Mouse (Mus musculus): Measurements from ENCODE around the gene Pfkfb1.

The Pfkfb1 gene

DNA sequence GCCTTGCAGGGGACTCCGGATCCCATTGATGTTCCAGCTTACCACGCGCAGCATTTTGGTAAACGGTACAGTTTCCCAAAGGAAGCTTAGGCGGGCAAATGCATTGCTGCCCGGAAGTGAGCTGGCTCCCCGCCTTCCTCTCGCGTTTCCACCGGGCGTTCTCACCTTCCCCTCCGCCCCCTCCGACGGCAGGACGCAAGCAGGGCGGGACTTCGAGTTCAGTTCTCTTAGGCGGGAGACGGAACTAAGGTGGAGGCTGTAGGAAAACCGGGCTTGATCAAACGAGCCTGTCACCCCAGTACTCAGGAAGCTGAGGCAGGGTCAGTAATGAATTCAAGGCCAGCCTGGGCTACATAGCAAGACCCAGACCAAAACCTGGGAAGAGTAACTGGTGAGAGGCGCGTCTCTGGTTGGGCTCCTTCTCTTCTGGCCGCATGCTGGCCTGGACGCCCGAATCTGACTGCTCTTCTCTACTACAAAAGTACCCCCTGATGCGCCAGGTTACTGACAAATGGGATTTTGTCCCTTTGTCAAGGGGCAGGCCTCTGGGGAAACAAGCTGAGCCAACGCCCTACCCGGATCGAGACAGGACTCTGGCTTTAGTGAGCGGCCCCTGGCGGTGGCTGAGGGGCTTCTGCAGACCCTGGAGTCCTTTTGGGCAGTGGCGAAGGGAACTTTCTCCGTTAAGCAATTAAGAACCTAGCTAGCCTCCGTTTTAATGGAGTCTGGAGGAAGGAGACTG lies at the start of gene Pfkfb1:
Pfkfb1 (plus strand) TSS at position 207 of the 742 bp plus-strand sequence.
- peak; percentile 78 for DNase-seq (ENCODE audit: low spot score)

DNA sequence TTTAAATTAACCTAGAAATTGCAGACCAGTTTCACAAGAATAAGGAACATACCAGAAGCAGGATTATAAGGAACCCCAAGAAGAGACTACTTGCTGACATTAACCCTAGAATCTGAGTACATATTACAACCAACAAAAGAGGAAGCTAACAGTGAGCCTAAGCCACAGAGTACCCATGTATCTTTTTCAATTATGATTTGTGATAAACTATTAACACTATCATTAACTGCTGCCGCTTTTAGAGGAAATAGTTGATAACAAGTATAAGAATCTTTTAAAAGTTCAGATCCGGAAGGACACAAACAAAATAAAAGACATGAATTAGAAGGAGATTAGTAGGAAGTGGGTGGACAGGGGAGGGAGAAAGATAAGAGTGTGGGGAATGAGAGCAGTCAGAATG lies 47.9 kb upstream of the Pfkfb1 start:
- no peak for DNase-seq (ENCODE audit: low spot score)

DNA sequence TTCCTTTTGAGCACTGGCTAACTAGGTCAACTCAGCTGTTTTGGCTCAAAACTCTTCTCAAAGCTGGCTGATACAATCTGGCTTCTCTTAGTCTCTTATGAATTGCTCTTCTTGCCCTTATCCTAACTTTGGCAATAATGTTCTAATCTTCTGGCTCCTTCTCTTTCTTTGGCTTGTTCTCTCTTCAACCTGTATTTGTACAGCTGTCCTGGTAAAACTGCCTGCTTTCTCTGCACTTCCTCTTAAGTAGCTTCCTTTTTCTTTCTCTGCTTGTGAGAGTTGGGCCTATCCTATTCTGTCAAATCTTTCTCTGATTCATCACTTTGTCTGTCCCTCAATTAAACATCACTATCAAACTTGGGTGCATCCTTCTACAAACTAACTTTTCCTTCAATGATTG lies 46.3 kb upstream of the Pfkfb1 start:
- no peak for DNase-seq (ENCODE audit: low spot score)

DNA sequence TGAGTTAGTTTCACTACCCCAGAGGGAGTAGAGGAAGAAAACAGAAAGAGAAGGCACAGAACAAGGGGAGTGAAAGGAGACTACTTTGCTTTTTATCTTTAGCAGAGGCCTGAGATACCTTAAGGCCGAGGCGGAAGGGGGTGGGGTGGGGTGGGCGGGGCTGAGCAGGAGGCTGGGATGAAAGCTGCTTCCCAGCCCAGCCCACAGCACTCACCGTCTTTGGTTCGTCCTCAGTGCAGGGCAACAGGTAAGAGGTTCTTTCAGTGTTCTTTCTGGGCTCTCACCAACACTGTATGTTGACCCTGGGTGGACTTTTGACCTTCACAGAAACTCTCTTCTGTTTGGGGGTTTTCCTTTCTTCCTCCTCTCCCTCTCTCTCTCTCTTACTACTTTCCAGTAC lies 40.8 kb upstream of the Pfkfb1 start, which contains the start of gene Alas2:
Alas2 (plus strand) TSS at position 137 of the 400 bp plus-strand sequence.
- no peak for DNase-seq (ENCODE audit: low spot score)

DNA sequence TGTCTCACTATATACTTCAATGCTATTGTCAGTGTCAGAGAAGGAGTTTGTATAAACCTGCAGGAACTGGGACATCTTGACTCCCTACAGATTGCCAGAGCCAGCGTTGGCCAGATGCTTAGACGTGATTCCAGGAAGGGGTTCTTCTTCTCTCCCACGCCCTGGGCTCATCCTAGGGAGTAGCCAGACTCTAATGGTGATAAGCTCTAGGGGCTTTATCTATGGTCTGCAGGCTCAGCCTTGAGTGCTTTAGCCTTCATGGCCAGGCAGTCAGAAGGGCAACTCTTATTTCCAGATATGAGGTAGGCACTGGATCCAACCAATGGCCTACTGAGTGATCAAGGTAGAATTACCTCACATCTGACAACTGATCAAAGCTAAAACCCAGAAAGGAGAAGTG lies 38.4 kb upstream of the Pfkfb1 start:
- no peak for DNase-seq (ENCODE audit: low spot score)

DNA sequence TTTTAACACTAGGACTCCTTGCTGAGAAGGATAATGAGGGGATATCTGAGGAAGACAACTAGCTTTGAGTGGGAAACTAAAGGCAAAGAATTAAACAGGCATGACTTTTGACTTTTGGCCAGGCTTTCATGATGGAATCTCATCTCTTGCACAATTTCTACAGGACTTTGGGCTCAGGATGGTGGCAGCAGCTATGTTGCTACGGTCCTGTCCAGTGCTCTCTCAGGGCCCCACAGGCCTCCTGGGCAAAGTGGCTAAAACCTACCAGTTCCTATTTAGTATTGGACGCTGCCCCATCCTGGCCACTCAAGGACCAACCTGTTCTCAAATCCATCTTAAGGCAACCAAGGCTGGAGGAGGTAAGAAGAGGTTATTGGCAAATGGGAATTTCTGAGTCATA lies 36.0 kb upstream of the Pfkfb1 start:
- DNase-seq (ENCODE audit: low spot score), result no peak

DNA sequence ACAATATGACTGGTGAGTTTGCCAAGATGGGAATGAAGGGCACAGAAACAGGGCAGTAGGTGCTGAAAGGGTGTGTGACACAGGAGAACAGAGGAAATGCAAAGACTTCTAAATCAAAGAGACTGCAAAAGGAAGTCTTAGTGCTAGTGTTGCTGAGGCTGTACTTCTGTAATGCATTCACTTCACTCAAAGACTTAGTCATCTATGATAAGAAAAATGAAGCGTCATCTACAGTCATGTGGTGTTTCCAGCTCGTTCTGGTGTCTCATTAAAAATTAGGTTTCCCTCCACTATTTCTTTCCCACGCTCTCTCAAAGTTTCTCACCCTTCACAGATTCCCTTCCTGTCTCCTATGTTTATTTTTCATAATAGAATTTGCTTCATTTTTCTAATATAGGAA lies 34.0 kb upstream of the Pfkfb1 start:
- DNase-seq (ENCODE audit: low spot score), result no peak

DNA sequence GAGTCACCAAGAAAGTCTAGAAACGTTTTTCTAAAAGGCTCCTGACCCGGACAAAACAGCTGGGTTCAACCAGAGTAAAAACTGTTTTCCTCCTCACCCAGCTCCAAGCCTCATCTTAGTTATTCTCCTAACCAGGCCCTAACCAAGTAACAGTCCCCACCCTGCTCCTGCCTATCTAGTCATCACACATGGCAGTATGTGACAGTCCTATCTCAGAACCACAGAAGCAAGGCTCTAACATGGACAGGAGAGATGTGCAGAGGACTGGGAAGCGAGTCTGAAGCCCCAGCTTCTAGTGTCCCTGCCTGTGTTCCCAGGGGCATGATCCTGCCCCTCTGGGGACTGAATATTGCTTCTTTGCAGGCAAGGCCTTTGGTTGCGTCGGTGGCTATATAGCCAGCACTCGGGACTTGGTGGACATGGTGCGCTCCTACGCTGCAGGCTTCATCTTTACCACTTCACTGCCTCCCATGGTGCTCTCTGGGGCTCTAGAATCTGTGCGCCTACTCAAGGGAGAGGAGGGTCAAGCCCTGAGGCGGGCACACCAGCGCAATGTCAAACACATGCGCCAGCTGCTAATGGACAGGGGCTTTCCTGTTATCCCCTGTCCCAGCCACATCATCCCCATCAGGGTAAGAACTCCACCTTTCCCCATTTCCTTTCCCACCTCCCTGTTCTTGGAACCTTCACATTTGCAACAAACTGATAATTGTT lies 23.2 kb upstream of the Pfkfb1 start:
- DNase-seq (ENCODE audit: low spot score), result no peak

DNA sequence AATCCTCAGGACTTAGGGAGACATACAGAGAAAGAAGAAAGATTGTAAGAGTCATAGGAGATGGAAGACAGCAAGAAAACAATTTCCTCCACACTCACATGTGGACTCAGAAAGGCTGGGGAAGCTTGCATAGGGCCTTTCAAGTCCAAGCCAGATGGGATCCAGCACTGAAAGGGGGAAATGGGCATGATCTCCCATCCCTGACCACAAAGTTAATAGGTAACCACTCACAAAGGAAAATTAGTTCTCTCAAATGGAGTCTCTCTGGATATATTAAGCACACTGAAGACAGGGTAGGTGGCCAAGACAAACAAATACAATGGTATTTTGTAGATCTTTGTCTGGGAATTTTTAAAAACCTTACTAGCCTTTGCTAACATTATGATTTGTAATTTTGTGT lies 6.1 kb upstream of the Pfkfb1 start:
- no peak for DNase-seq (ENCODE audit: low spot score)

DNA sequence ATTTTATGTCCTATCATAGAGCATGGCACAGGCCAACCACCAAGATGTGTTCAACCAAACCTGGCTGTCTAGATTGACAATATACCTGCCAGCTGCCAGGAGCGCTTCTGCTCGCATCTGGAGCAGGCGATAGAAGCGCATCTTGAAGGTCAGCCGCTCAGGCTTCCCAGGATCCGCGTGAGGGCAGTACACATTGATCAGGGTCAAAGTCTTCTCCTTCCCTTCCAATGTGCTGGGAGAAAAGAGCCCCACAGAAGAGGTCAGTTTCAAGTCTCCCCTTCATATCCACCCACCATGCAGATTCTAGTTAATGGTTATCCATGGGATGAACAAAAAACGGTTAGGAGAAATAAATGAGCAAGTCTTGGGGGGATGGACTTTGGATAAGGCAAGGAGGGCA lies 2.9 kb upstream of the Pfkfb1 start:
- DNase-seq (ENCODE audit: low spot score), result no peak

DNA sequence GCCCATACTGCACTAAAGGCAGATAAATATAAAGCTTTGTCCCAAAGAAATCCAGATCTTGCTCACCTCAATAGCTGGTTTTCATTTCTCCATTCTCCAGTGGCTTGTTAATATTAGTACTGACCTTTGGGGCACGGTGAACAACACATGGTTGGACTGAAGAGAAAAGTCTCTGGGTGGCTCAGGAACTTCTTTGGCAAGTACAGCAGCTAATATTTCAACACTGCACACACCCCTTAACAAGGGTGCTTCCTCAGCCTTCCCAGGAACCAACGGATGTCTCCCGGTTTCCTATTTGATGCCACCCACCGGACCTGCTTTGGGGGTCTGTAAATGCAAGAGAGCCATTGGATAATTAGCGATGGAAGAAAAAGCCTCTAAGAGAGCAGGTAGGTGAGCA lies 1.7 kb downstream of the Pfkfb1 start, which contains the start of gene Apex2:
Apex2 (minus strand) TSS at position 173 of the 400 bp plus-strand sequence.
- no peak for DNase-seq (ENCODE audit: low spot score)

DNA sequence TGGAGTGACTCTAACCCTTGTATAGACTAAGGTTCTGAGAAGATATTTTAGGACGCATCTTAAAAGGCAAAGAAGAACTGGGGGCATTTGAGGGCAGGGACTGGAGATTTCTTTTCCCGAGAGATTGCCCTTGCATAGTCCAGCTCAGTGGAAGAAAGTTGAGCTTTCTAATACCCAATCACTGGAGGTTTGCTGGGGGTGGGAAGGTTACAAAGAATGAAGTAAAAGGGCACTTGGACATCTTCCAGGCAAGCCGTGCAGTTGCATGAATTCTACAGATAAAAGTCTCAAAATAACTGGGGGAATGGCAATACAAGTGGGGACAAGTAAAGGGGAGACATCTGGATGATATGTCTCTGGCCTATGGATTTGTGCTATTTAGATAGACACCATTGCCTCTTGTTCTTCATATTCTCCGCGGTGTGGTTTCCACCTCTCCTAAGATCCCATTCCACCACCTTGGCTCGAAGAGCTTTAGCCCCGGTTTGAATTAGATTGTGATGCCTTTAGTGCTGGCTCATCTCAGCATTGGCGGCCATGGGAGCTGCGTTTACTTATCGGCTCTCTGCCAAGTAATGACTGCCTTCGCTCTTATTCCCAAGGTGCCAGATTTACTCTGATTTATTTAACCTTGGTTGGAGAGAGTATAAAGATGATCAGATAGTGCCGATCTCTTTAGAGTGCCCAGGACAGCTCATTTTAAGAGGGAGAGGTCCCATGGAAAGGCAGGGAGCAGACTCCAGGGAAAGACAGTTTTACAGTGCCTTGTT lies 5.4 kb downstream of the Pfkfb1 start:
- DNase-seq (ENCODE audit: low spot score), result no peak

DNA sequence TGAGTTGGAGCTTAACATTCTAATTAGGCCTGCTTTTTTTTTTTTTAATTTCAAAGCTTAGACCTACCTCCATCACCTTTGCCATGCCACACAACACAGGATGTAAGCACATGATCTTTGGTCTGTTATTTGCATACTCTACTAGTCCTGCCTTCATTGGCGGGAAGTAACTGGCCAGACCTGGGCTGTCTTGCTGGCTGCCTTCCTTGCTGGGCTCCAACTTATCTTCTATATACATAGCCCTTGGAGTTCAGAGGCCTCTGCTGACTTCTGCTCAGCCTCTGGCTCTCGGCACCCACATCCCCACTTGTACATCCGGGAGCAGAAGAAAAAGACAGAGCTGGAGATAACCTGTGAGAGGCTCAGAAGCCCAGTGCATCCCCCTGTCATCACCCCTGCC lies 6.1 kb downstream of the Pfkfb1 start:
- no peak for DNase-seq (ENCODE audit: low spot score)

DNA sequence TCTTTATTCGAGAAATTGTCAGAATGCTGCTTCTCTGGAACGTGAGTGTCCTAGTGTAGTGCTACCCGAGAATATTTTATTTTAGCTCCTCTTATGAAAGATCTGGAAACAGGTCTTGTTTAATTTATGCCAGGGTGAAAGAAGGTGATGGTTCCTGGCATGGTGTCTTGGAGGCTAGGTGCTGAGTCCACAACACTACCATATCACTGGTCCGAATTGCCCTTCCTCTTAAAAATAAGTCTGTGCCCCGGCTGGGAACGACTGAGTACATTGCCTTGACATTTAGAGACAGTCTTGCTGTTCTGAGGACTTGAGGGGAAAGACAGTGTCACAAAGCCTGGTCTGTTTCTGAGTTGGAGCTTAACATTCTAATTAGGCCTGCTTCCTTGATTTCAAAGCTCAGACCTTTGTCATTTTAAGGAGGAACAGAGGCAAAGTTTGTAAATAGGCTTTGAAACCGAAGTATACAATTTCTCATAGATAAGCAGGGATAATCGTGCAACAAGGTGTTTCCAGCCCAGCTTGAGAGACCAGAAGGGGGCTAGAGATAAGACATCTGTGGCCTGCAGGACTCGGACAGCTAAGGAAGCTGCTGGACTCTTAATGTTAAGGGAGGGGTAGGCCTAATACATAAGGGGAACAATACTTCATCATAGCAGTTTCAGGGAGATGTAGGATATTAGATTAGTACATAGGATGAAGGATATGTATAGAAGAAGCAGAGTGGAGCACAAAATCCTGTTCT lies 7.2 kb downstream of the Pfkfb1 start:
- no peak for DNase-seq (ENCODE audit: low spot score)

DNA sequence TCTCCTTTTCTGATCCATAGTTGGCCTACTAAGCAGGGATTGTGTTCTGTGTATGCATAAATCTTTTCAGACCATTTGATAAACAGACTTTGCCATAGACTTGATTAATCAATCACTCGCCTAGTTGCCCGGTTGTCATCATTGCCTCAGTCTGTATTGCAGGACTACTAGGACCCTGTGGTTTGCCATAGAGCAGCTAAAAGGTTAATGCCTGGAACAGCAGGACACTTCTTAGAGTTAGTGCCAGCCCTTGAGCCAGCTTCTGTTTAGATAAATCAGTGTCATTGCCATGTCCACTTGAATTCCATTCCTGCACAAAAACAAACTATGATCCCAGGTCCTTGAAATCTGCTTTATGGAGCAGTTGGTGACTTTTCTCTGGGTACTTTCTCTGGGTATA lies 10.9 kb downstream of the Pfkfb1 start:
- DNase-seq (ENCODE audit: low spot score), result no peak

DNA sequence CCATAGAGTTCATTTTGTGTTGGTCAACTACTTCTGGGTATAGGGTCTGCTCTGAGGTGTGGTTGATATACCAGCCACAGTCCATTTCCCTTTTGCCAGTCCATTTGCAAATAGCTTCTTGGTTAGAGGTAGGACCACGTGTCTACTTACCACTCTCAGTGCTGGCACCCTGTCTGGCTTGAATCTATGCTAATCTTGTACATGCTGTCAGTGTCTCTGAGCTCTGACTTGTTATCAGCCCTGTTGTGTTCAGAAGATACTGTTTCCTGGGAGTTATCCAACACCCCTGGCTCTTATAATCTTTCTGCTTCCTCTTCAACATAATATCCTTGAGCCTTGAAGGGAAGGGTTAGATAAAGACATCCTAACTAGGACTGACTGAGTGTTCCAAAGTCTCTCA lies 48.4 kb downstream of the Pfkfb1 start:
- no peak for DNase-seq (ENCODE audit: low spot score)

DNA sequence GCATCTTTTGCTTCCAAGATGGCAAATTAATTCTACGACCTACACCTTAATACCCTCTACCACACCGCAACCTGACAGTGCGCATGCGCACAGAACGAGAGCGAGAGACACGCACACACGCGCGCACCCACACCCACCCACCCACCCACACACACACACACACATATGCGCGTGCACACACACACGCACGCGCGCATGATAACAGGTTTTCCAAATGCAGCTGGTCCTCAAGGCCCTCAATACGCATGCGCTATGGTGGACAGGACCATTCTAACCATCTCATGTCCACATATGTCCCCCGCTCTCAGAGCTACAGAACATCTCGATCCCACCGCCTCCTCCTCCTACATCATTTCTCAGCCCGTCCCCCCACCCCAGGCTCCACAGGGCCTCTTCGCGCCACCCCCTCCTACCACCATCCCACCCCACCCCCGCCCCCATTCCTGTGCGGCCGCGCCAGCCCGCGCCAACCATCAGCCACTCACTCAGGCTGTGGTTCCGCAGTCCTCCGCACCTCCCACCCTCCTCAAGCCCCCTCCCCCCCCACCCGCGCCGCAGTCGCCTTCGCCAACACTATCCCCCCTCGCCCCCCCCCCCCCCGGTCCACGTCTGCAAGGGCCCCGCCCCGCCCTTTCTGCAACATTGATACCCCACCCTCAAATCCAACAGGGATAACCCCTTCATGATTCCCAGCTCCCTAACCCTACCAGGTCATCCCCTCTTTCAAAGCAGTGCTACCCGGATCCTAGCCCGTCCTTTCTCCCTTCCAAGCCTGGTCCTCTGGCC lies 68.3 kb downstream of the Pfkfb1 start:
- peak; percentile 40 for DNase-seq (ENCODE audit: low spot score)

DNA sequence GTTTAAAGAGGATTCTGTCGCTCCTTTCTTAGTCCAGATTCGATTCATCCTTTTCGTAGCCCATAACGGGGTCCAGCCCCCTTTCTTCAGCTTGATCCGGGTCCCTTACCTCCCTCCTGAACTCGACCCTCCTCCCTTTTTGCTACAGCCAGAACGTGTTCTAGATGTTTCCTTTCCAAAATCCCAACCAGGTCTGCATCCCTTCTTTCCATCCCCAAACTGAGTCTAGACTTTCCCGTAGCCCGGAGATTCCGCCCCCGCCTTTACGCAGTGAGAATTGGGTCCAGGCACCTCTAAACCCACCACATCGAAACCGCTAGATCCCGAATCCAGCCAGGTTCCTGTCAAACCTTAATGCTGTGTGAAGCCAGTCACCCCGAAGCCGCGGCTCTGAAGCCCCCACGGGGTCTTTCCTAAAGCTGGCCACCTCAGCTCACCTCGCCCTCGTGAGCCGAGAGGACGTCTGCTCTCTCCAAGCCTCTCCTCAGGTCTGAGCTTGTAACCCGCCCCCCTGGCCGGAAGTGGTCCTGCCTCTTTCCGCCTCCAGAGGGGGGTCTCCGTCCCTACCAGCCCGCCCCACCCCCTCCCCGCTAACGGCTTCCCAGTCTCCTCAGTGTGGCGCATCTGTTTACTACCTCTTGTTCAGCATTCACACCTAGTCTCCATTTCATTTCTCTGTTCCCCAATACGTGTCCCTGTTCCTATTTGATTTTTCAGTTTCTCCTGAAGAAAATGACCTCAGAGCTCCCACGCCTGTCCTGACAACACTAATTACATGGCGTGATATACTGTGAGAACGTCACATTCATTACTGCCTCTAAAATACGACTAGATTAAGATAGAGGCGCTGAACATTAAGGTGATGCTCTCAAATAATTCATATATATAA lies 69.1 kb downstream of the Pfkfb1 start, which contains the start of gene Tro:
Tro (minus strand) TSS at position 676 of the 889 bp plus-strand sequence.
- DNase-seq (ENCODE audit: low spot score), result peak; percentile 45

DNA sequence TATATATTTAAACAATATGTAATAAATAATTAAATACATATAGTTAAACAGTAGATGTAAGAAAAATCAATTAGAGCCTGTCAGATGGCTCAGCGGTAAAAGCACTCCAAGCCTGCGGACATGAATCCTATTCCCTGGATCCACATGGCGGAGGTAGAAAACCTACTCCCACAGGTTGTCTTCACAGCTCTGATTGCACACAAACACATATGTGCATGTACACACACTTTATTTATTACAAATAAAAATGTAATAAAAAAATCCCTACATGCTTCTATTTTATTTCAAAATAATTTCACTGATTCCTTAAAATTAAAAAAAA lies 69.7 kb downstream of the Pfkfb1 start:
- DNase-seq (ENCODE audit: low spot score), result no peak

DNA sequence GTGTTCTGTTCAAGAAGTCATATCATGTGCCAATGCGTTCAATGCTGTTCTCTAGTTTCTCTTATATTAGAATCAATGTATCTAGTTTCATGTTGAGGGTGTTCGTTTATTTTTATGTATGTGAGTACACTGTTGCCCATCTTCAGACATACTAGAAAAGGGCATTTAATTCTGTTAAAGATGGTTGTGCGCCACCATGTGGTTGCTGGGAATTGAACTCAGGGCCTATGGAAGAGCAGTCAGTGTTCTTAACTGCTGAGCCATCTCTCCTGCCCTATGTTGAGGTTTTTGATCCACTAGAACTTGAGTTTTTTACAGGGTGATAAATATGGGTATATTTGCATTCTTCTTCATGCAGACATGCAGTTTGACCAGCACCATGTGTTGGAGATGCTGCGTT lies 74.8 kb downstream of the Pfkfb1 start:
- peak; percentile 42 for DNase-seq (ENCODE audit: low spot score)

Data from testis, postnatal 10 days (tissue).